Mouse (Mus musculus): ENCODE measurements around the gene Celf2. TPM values are rescaled to one million over a fixed set of nuclear protein-coding genes. Genes with fewer than 3 reads are reported as not detected.

Celf2 gene
- polyA plus RNA-seq, 1 experiment from 2014 or later, result 11.2 TPM

GRCm38 (mm10) chr2:6557749-6558148 is 951.6 kb downstream of the Celf2 start:
- no peaks in the 10 kb centered on the region for H3K4me1 ChIP-seq (replicated peaks)
- no peak overlapping the region for H3K4me3 ChIP-seq (replicated peaks)
- no peak overlapping the region for H3K9ac ChIP-seq
- H3K27ac ChIP-seq (replicated peaks), result no peak overlapping the region
- no peak overlapping the region for H3K4me2 ChIP-seq
- no peak for ATAC-seq (ENCODE audit: insufficient read depth)
- H3K36me3 ChIP-seq (replicated peaks), result no peaks in the 10 kb centered on the region
- H3K9me3 ChIP-seq (replicated peaks), result no peaks in the 10 kb centered on the region
- H3K27me3 ChIP-seq, result no peaks in the 10 kb centered on the region
- WGBS (ENCODE audit: insufficient replicate concordance), result 53% methylated on average over 3 of the region's 3 CpGs

GRCm38 (mm10) chr2:6556913-6557312 is 952.5 kb downstream of the Celf2 start:
- Histone ChIP-seq H3K27me3 (no peaks in the 10 kb centered on the region), H3K36me3 (replicated peaks) (no peaks in the 10 kb centered on the region), H3K4me1 (replicated peaks) (no peaks in the 10 kb centered on the region), H3K4me3 (replicated peaks) (no peak overlapping the region), H3K9ac (no peak overlapping the region), H3K27ac (replicated peaks) (no peak overlapping the region), H3K9me3 (replicated peaks) (no peaks in the 10 kb centered on the region), H3K4me2 (no peak overlapping the region)
- ATAC-seq (ENCODE audit: insufficient read depth), result no peak
- 68% methylated on average over 2 of the region's 2 CpGs for WGBS (ENCODE audit: insufficient replicate concordance)

GRCm38 (mm10) chr2:6553656-6554055 is 955.7 kb downstream of the Celf2 start:
- H3K9me3 ChIP-seq (replicated peaks), result no peaks in the 10 kb centered on the region
- H3K36me3 ChIP-seq (replicated peaks), result no peaks in the 10 kb centered on the region
- no peak overlapping the region for H3K4me3 ChIP-seq (replicated peaks)
- no peak overlapping the region for H3K4me2 ChIP-seq
- no peak overlapping the region for H3K27ac ChIP-seq (replicated peaks)
- no peak for ATAC-seq (ENCODE audit: insufficient read depth)
- H3K27me3 ChIP-seq, result no peaks in the 10 kb centered on the region
- WGBS (ENCODE audit: insufficient replicate concordance), result 75% methylated on average over 7 of the region's 7 CpGs
- H3K9ac ChIP-seq, result no peak overlapping the region
- H3K4me1 ChIP-seq (replicated peaks), result no peaks in the 10 kb centered on the region

GRCm38 (mm10) chr2:6549251-6549650 is 960.1 kb downstream of the Celf2 start:
- H3K4me2 ChIP-seq, result no peak overlapping the region
- H3K9me3 ChIP-seq (replicated peaks), result no peaks in the 10 kb centered on the region
- ATAC-seq (ENCODE audit: insufficient read depth), result no peak
- WGBS (ENCODE audit: insufficient replicate concordance), result 79% methylated on average over 7 of the region's 7 CpGs
- H3K27ac ChIP-seq (replicated peaks), result no peak overlapping the region
- H3K4me3 ChIP-seq (replicated peaks), result no peak overlapping the region
- no peak overlapping the region for H3K9ac ChIP-seq
- H3K4me1 ChIP-seq (replicated peaks), result no peaks in the 10 kb centered on the region
- no peaks in the 10 kb centered on the region for H3K27me3 ChIP-seq
- no peaks in the 10 kb centered on the region for H3K36me3 ChIP-seq (replicated peaks)

- no peak for ATAC-seq (ENCODE audit: insufficient read depth)
- Histone ChIP-seq H3K4me1 (replicated peaks) (no peaks in the 10 kb centered on the region), H3K27ac (replicated peaks) (no peak overlapping the region), H3K9ac (no peak overlapping the region), H3K4me3 (replicated peaks) (no peak overlapping the region), H3K9me3 (replicated peaks) (no peaks in the 10 kb centered on the region), H3K27me3 (no peaks in the 10 kb centered on the region), H3K36me3 (replicated peaks) (no peaks in the 10 kb centered on the region), H3K4me2 (no peak overlapping the region)
- WGBS (ENCODE audit: insufficient replicate concordance), result 68% methylated on average over 9 of the region's 9 CpGs
Observed at GRCm38 (mm10) chr2:6547139-6547664, 962.2 kb downstream of the Celf2 start.

GRCm38 (mm10) chr2:6546462-6547138 is 962.8 kb downstream of the Celf2 start:
- Histone ChIP-seq H3K9me3 (replicated peaks) (no peaks in the 10 kb centered on the region), H3K4me1 (replicated peaks) (no peaks in the 10 kb centered on the region), H3K4me2 (no peak overlapping the region), H3K36me3 (replicated peaks) (no peaks in the 10 kb centered on the region), H3K27me3 (no peaks in the 10 kb centered on the region), H3K27ac (replicated peaks) (no peak overlapping the region), H3K9ac (no peak overlapping the region), H3K4me3 (replicated peaks) (no peak overlapping the region)
- WGBS (ENCODE audit: insufficient replicate concordance), result 48% methylated on average over 14 of the region's 14 CpGs
- ATAC-seq (ENCODE audit: insufficient read depth), result no peak

GRCm38 (mm10) chr2:6545127-6545931 is 964.0 kb downstream of the Celf2 start:
- H3K27me3 ChIP-seq, result no peaks in the 10 kb centered on the region
- ATAC-seq (ENCODE audit: insufficient read depth), result no peak

GRCm38 (mm10) chr2:6543650-6544049 is 965.7 kb downstream of the Celf2 start:
- Histone ChIP-seq H3K9ac (no peak overlapping the region), H3K27ac (replicated peaks) (no peak overlapping the region), H3K4me3 (replicated peaks) (no peak overlapping the region), H3K36me3 (replicated peaks) (no peaks in the 10 kb centered on the region), H3K4me1 (replicated peaks) (no peaks in the 10 kb centered on the region), H3K4me2 (no peak overlapping the region), H3K27me3 (no peaks in the 10 kb centered on the region), H3K9me3 (replicated peaks) (no peaks in the 10 kb centered on the region)
- 47% methylated on average over 5 of the region's 5 CpGs for WGBS (ENCODE audit: insufficient replicate concordance)
- no peak for ATAC-seq (ENCODE audit: insufficient read depth)

More at GRCm38 (mm10) chr2:6545127-6545931, 964.0 kb downstream of the Celf2 start:
- no peak overlapping the region for H3K9ac ChIP-seq
- WGBS (ENCODE audit: insufficient replicate concordance), result 80% methylated on average over 10 of the region's 10 CpGs
- no peaks in the 10 kb centered on the region for H3K4me1 ChIP-seq (replicated peaks)
- H3K27ac ChIP-seq (replicated peaks), result no peak overlapping the region
- no peak overlapping the region for H3K4me2 ChIP-seq
- no peak overlapping the region for H3K4me3 ChIP-seq (replicated peaks)
- no peaks in the 10 kb centered on the region for H3K9me3 ChIP-seq (replicated peaks)
- no peaks in the 10 kb centered on the region for H3K36me3 ChIP-seq (replicated peaks)

GRCm38 (mm10) chr2:6542556-6543180 is 966.7 kb downstream of the Celf2 start:
- WGBS (ENCODE audit: insufficient replicate concordance), result 45% methylated on average over 12 of the region's 12 CpGs
- Histone ChIP-seq H3K4me1 (replicated peaks) (no peaks in the 10 kb centered on the region), H3K9ac (no peak overlapping the region), H3K4me2 (no peak overlapping the region), H3K27ac (replicated peaks) (no peak overlapping the region), H3K9me3 (replicated peaks) (no peaks in the 10 kb centered on the region), H3K4me3 (replicated peaks) (no peak overlapping the region), H3K36me3 (replicated peaks) (no peaks in the 10 kb centered on the region), H3K27me3 (no peaks in the 10 kb centered on the region)
- no peak for ATAC-seq (ENCODE audit: insufficient read depth)

- no peaks in the 10 kb centered on the region for H3K4me1 ChIP-seq (replicated peaks)
- ATAC-seq (ENCODE audit: insufficient read depth), result no peak
- H3K4me3 ChIP-seq (replicated peaks), result no peak overlapping the region
- WGBS (ENCODE audit: insufficient replicate concordance), result 80% methylated on average over 6 of the region's 6 CpGs
- no peaks in the 10 kb centered on the region for H3K36me3 ChIP-seq (replicated peaks)
- no peaks in the 10 kb centered on the region for H3K27me3 ChIP-seq
- no peak overlapping the region for H3K4me2 ChIP-seq
- no peaks in the 10 kb centered on the region for H3K9me3 ChIP-seq (replicated peaks)
- H3K9ac ChIP-seq, result no peak overlapping the region
- no peak overlapping the region for H3K27ac ChIP-seq (replicated peaks)
Observed at GRCm38 (mm10) chr2:6540825-6541224, 968.5 kb downstream of the Celf2 start.

- no peak for ATAC-seq (ENCODE audit: insufficient read depth)
- no peaks in the 10 kb centered on the region for H3K9me3 ChIP-seq (replicated peaks)
- 64% methylated on average over 11 of the region's 11 CpGs for WGBS (ENCODE audit: insufficient replicate concordance)
Observed at GRCm38 (mm10) chr2:6540092-6540491, 969.3 kb downstream of the Celf2 start.

More at GRCm38 (mm10) chr2:6540092-6540491, 969.3 kb downstream of the Celf2 start:
- H3K27ac ChIP-seq (replicated peaks), result no peak overlapping the region
- H3K27me3 ChIP-seq, result no peaks in the 10 kb centered on the region
- H3K36me3 ChIP-seq (replicated peaks), result no peaks in the 10 kb centered on the region
- no peak overlapping the region for H3K4me2 ChIP-seq
- H3K4me3 ChIP-seq (replicated peaks), result no peak overlapping the region
- H3K9ac ChIP-seq, result no peak overlapping the region
- H3K4me1 ChIP-seq (replicated peaks), result no peaks in the 10 kb centered on the region

Measured in liver, embryonic 15.5 days (tissue).